Mouse (Mus musculus) liver, postnatal 0 days (tissue): ENCODE data around the gene 2310057M21Rik.

Experiments used
- CTCF ChIP-seq: sonication (generic); IDR thresholded peaks from 2 replicates; pipeline ENCODE4 v1.5.1; 2016; ENCODE audit warnings: antibody characterized with exemption, low read depth
- EP300 ChIP-seq: IDR thresholded peaks from 2 replicates; pipeline ENCODE4 v1.6.1; 2016; ENCODE audit warnings: antibody characterized with exemption, low read depth, mild to moderate bottlenecking

DNA sequence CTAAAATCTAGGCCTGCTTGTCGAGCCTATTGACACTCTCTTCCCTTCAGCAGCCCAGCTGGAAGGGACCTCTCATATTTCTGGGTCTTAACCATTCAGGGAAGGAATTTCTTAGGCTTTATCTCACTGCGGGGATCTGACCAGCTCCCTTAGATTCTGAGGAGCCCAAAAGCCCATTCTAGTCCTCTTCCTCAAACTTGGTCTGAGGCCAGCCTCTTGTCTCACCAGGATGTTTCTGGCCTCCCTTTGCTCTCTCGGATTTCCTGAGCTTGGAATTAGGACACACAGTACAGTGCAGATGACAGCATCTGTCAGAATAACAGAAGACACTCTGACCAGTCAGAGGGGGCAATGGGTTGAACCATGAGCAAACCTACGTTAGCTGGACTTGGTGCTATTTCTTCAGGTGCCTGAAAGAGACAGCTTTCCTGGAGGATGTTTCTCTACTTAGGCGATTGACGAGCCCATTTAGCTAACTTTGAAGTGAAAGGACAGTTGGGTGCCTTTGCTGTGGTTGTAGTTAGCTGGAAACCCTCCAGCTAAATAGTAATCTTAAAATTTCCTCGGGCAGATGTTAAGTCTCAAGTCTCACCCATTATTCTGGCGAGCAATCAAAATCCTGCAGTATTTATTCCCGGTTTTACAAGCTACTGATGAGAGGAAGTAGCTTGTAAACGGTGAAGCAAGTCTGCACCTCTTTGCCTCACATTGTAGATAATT, 48.8 kb upstream of the 2310057M21Rik start:
- TF ChIP-seq CTCF (no peak), EP300 (no peak)
